Mouse (Mus musculus): ENCODE results near the gene Dguok. TPM values are rescaled to one million over a fixed set of nuclear protein-coding genes. Genes with fewer than 3 reads are reported as not detected.
A peak's percentile ranks its signal among the peaks of the same experiment; 100 is the strongest.

Dguok gene
- polyA plus RNA-seq, 1 experiment from 2014 or later: 46.5 TPM

DNA sequence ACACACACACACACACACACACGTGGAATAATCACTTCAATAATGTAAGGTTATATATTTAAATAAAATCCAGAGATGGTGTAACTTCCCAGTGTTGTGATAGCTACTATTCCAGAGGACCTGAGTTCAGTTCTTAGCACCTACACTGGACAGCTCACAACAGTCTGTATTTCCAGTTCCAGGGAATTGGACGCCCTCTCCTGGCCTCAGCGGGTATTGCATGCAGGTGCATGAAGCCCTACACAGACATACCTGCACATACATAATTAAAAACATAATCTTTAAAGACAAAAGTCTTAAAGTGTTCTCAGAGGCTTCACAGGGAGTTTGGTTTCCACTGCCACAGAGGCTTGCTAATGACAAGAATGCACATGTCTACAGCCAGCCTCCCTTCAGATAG is 6.3 kb downstream of the Dguok start:
- no peak overlapping the region for H3K4me2 ChIP-seq
- peaks cover 24% of the 10 kb centered on the region for H3K4me1 ChIP-seq (replicated peaks)
- WGBS: 60% methylated on average over 3 of the region's 3 CpGs
- H3K27ac ChIP-seq (ENCODE audit: poor library complexity, severe bottlenecking): no peak overlapping the region
- peaks cover 4% of the 10 kb centered on the region for H3K9me3 ChIP-seq (replicated peaks)
- no peak overlapping the region for H3K4me3 ChIP-seq
- H3K9ac ChIP-seq: no peak overlapping the region
- peaks cover 24% of the 10 kb centered on the region for H3K36me3 ChIP-seq
- no peaks in the 10 kb centered on the region for H3K27me3 ChIP-seq (replicated peaks)
- no peak for ATAC-seq (ENCODE audit: insufficient number of reproducible peaks, low FRiP score)

DNA sequence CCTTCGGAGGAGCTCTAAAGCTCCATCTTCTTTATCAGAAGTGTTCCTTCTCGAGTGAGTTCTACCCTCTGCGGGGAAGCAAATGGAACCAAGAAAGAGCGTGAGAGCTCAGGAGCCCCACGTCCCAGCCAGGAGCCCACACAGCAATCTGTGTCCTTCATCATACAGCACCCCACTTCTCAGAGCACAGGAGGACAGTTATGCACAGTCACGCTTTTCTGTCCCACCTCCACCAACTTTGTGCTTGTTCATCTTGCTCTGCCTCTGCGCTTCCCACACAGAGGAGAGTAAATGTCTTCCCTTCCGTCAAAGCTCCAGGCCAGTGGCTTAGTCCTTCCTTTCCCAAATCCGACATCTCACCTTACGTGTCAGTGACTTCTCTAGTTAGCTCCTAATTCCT is 7.7 kb downstream of the Dguok start:
- Histone ChIP-seq H3K9ac (no peak overlapping the region), H3K27me3 (replicated peaks) (no peaks in the 10 kb centered on the region), H3K27ac (ENCODE audit: poor library complexity, severe bottlenecking) (no peak overlapping the region), H3K4me1 (replicated peaks) (peaks cover 22% of the 10 kb centered on the region), H3K4me3 (no peak overlapping the region), H3K9me3 (replicated peaks) (peaks cover 4% of the 10 kb centered on the region), H3K4me2 (no peak overlapping the region), H3K36me3 (peaks cover 35% of the 10 kb centered on the region)
- 94% methylated on average over 10 of the region's 10 CpGs for WGBS
- ATAC-seq (ENCODE audit: insufficient number of reproducible peaks, low FRiP score): no peak

DNA sequence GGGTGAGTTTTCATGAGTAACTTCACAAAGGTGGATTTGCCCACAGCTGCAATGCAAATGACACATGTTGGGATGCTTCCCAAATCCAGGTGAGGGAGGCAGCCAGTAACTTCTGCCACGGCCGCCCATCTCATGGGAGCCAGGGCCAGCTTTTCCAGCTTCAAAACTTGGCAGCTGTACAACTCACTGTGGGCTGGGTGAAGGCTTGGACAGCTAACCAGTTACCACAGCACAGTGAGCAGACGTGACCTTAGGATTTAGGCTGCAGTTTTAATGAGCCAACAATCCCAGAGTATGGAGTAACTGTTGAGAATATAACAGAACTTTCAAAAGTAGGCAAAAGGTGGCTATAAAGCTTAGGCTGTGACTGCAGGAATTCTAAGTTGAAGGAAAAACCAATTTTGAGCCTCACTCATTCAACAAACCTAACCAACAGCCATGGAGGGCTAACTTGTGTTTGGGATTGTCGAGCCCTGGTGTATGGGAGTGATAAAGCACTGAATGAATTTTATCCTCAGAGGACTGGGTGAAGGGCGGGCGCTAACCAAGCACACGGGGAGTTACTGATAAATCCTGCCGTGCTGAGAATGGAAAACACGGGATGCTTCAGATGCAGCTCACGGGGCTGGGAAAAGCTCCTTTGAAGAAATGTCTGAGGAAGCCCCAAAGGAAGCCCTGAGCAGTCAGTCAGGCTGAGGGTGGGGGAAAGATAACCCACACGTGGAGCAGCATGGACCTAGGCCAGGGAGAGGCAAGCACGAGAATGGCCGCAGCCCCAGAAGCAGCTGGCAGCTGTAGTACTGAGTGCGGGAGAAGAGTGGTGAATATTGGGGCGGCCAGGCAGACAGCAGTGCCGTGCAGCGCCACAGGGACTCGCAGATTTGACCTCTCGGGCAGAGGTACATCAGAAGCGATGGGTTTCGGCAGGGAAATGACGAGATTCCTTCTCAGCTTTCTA is 9.7 kb downstream of the Dguok start:
- 64% methylated on average over 22 of the region's 22 CpGs for whole genome bisulfite sequencing
- Histone ChIP-seq H3K27ac (ENCODE audit: poor library complexity, severe bottlenecking) (no peak overlapping the region), H3K27me3 (replicated peaks) (no peaks in the 10 kb centered on the region), H3K36me3 (peaks cover 45% of the 10 kb centered on the region), H3K4me1 (replicated peaks) (peaks cover 12% of the 10 kb centered on the region), H3K9ac (no peak overlapping the region), H3K9me3 (replicated peaks) (peaks cover 4% of the 10 kb centered on the region), H3K4me3 (no peak overlapping the region), H3K4me2 (no peak overlapping the region)
- peak; percentile 18; the same call in 1 of the 2 replicates for ATAC-seq (ENCODE audit: insufficient number of reproducible peaks, low FRiP score)

DNA sequence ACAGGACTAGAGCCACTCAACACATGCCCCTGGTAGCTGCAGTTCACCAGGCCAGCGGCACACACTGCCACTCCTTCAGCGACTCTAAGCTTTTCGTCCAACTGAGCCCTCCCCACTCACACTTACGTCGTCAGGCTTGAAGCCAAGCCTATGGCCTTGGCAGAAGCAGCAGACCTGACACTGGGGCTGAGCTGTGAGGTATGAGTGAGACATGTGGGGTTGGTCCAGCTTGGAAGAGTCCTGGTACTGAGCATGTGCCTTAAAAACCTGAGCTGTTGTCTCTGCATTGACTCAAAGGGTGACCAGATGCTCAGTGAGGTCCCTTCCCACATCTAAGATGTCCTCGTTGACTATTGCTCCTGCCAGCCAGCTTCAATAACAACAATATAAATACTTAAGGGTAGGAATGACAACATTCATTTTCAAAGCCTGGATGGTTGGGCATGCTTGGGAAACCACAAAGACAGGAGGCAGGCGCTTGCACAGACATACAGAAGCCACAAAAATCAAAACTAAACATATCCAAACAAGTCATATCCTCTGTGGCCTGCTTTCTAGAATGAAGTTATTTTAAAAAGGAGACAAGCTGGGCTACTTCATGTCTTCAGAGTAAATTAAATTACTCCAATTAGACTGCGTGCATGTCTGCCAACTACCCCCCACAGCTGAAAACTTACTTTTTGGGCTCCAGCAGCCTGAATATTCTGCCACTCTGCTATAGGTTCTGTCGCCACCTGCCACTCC is 10.6 kb downstream of the Dguok start:
- no peak overlapping the region for H3K4me2 ChIP-seq
- H3K9ac ChIP-seq: no peak overlapping the region; the same call in 1 of the 2 replicates
- no peak for ATAC-seq (ENCODE audit: insufficient number of reproducible peaks, low FRiP score)
- H3K9me3 ChIP-seq (replicated peaks): peaks cover 4% of the 10 kb centered on the region
- peaks cover 8% of the 10 kb centered on the region for H3K4me1 ChIP-seq (replicated peaks)
- H3K4me3 ChIP-seq: no peak overlapping the region
- 86% methylated on average over 9 of the region's 9 CpGs for WGBS
- H3K27ac ChIP-seq (ENCODE audit: poor library complexity, severe bottlenecking): no peak overlapping the region
- H3K36me3 ChIP-seq: peaks cover 52% of the 10 kb centered on the region
- no peaks in the 10 kb centered on the region for H3K27me3 ChIP-seq (replicated peaks)

DNA sequence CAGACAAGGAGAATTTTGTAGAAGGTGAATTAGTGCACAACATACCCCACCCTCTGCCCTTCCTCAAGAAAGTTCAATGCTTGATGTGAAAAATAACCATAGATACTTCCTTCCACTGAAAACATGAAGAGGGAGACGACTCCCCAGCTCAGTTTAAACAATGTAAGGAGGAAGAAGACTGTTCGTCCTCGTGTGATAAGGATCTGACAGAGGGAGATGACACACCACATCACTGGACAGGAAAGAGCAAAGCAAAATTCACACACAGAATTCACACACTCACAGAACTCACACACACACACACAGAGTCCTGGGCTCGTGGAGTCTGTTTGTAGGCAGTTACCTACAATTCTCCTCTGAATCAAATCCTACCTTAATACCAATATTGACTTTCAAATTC is 16.1 kb downstream of the Dguok start:
- no peaks in the 10 kb centered on the region for H3K9me3 ChIP-seq (replicated peaks)
- peaks cover 84% of the 10 kb centered on the region for H3K36me3 ChIP-seq
- no peak for ATAC-seq (ENCODE audit: insufficient number of reproducible peaks, low FRiP score)
- no peaks in the 10 kb centered on the region for H3K27me3 ChIP-seq (replicated peaks)
- H3K27ac ChIP-seq (ENCODE audit: poor library complexity, severe bottlenecking): no peak overlapping the region
- 63% methylated on average over 4 of the region's 4 CpGs for WGBS
- no peak overlapping the region for H3K4me2 ChIP-seq
- no peaks in the 10 kb centered on the region for H3K4me1 ChIP-seq (replicated peaks)
- no peak overlapping the region for H3K9ac ChIP-seq
- no peak overlapping the region for H3K4me3 ChIP-seq

DNA sequence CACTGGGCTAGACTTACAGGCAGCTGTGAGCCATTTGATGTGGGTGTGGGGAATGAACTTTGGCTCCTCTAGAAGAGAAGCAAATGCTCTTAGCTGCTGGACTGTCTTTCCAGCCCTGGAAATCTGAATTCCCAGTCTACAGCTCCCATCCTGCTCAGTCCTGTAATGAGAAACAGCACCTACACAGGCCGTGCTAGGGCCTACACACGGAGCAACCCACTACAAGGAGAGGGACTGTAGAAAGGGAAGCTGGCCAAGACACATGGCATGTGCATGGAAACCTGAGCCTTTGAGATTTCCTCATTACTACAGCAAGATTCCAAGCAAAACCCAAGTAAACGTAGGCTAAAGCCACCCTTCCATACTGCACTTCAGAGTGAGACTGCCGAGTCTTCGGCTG is 18.6 kb downstream of the Dguok start:
- Histone ChIP-seq H3K4me3 (no peak overlapping the region), H3K27me3 (replicated peaks) (no peaks in the 10 kb centered on the region), H3K36me3 (peaks cover 83% of the 10 kb centered on the region), H3K4me1 (replicated peaks) (no peaks in the 10 kb centered on the region), H3K9me3 (replicated peaks) (no peaks in the 10 kb centered on the region), H3K27ac (ENCODE audit: poor library complexity, severe bottlenecking) (no peak overlapping the region), H3K4me2 (no peak overlapping the region), H3K9ac (no peak overlapping the region)
- ATAC-seq (ENCODE audit: insufficient number of reproducible peaks, low FRiP score): no peak
- WGBS: 89% methylated on average over 5 of the region's 5 CpGs

DNA sequence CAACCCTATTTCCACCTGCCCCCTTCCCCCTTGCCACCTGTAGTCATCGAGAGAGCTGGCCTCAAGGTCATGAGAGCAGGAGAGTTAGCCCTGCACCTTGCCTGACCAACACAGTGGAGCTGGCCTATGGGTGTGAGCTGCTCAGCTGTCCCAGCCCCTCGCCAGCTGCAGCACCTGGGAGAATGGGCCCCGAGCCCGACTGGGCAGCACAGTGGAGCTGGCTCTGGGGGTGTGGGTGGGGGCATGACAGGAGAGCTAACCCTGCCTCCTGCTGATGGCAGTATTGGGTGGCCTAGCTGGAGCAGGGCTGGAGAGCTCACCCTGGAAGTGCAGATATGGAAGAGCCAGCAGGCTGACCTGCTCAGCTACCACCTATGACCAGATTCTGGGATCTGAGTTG is 19.5 kb downstream of the Dguok start:
- Histone ChIP-seq H3K9me3 (replicated peaks) (no peaks in the 10 kb centered on the region), H3K36me3 (peaks cover 87% of the 10 kb centered on the region), H3K4me3 (no peak overlapping the region), H3K27ac (ENCODE audit: poor library complexity, severe bottlenecking) (no peak overlapping the region), H3K27me3 (replicated peaks) (no peaks in the 10 kb centered on the region), H3K9ac (no peak overlapping the region), H3K4me1 (replicated peaks) (no peaks in the 10 kb centered on the region), H3K4me2 (no peak overlapping the region)
- no peak for ATAC-seq (ENCODE audit: insufficient number of reproducible peaks, low FRiP score)
- 85% methylated on average over 4 of the region's 4 CpGs for WGBS

DNA sequence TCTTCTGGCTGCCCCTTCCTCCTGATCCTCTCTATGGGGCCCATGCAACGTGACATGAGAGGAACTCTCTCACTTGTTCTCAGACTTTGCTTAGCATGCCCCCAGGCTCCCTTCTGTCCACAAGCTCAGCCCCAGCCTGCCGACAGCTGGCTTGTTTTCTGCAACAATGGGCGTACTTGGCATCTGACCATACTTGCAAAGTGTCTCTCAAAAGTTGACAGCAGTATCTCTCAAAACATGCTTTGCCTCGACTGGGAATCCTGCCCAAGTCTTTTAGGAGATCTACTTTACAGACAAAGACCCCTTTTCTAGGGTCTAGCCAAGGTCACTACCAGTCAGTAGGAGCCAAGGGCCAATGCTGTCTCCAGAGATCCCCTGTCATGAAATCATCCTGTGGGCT is 20.9 kb downstream of the Dguok start:
- H3K4me3 ChIP-seq: no peak overlapping the region
- ATAC-seq (ENCODE audit: insufficient number of reproducible peaks, low FRiP score): no peak
- no peak overlapping the region for H3K27ac ChIP-seq (ENCODE audit: poor library complexity, severe bottlenecking)
- no peak overlapping the region for H3K9ac ChIP-seq
- H3K27me3 ChIP-seq (replicated peaks): no peaks in the 10 kb centered on the region
- H3K9me3 ChIP-seq (replicated peaks): no peaks in the 10 kb centered on the region
- peaks cover 92% of the 10 kb centered on the region for H3K36me3 ChIP-seq
- H3K4me1 ChIP-seq (replicated peaks): no peaks in the 10 kb centered on the region
- 61% methylated on average over 4 of the region's 4 CpGs for WGBS
- no peak overlapping the region for H3K4me2 ChIP-seq

DNA sequence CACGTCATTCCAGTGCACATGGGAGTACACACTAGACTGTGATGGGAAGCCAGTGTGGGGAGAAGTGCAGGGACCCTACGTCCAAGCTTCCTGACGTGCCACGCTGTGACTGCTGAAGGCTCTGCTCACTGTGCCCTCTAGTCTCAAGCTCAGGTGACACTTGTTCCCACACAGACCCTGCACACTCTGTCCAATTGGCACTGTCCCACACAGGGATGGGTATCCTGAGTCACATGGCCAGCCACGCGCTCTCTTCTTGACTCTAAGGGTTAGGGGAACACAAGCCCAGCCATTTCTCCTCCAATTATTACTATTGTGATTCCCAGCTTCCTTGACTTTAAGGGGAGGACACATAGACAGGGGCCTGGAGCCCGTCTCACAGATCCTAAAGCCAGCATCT is 23.0 kb downstream of the Dguok start:
- peaks cover 91% of the 10 kb centered on the region for H3K36me3 ChIP-seq

DNA sequence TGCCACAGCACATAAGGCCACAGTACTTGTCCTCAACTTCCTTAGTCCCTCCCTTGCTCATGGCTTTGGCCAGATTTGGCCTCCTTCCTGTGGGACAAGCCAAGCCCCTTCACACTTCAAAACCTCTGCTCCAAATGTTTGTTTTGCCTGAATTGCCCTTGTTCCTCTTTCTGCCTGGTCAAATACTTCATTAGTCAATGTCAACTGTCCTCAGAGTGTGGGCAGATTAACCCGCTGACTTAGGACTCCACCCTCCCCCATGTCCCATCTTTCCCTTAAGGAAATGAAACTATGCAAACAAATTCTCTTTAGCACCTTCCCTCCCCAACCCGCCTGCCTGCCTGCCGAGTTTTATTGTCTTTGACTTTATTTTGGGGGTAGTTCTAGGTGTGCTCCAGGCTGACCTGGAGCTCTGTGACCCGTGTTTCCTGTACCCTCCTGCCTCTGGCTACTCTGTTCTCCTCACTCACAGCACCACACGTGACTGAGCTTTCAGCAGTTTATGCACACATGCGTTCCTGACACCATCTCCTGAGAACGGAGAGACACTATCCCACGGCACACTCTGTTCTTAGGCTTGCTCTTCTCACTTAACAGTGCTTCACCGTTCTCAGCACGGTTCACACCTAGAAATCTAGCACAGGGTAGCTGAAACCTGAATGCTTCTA is 24.2 kb downstream of the Dguok start:
- no peak overlapping the region for H3K9ac ChIP-seq
- H3K4me3 ChIP-seq: no peak overlapping the region
- 63% methylated on average over 10 of the region's 10 CpGs for WGBS
- no peak overlapping the region for H3K27ac ChIP-seq (ENCODE audit: poor library complexity, severe bottlenecking)
- no peak for ATAC-seq (ENCODE audit: insufficient number of reproducible peaks, low FRiP score)
- no peaks in the 10 kb centered on the region for H3K9me3 ChIP-seq (replicated peaks)
- no peaks in the 10 kb centered on the region for H3K27me3 ChIP-seq (replicated peaks)
- H3K36me3 ChIP-seq: peaks cover 83% of the 10 kb centered on the region
- H3K4me1 ChIP-seq (replicated peaks): no peaks in the 10 kb centered on the region
- H3K4me2 ChIP-seq: no peak overlapping the region

More for the DNA sequence above, 23.0 kb downstream of the Dguok start:
- no peaks in the 10 kb centered on the region for H3K27me3 ChIP-seq (replicated peaks)
- ATAC-seq (ENCODE audit: insufficient number of reproducible peaks, low FRiP score): no peak
- no peak overlapping the region for H3K4me3 ChIP-seq
- no peak overlapping the region for H3K9ac ChIP-seq
- 94% methylated on average over 7 of the region's 7 CpGs for WGBS
- no peaks in the 10 kb centered on the region for H3K9me3 ChIP-seq (replicated peaks)
- no peak overlapping the region for H3K27ac ChIP-seq (ENCODE audit: poor library complexity, severe bottlenecking)
- H3K4me2 ChIP-seq: no peak overlapping the region
- no peaks in the 10 kb centered on the region for H3K4me1 ChIP-seq (replicated peaks)

Measured in heart, embryonic 12.5 days (tissue).